Mouse (Mus musculus): ENCODE measurements around the gene Rnase10.

DNA sequence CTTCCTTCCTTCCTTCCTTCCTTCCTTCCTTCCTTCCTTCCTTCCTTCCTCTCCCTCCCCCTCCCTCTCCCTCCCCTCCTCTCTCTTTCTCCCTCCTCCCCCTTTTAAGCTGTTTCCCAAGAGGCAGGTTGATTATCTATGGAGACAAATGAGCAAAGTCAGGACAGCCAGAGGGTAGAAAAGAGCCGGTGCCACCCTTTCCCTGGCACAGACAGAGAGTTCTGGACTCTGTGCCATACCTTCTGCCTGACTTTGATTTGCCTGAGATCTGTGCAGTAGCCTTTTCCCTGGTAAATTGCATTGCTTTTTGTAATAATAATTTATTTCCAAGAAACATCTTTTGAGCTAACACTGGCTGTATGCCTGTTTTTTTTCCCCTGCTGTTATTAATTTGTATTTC, 38.5 kb upstream of the Rnase10 start:
- no peak for TF ChIP-seq CTCF (IDR thresholded peaks at IDR 0.05; ENCODE audit: insufficient read depth, low read length)
- no peak for TF ChIP-seq POLR2A (IDR thresholded peaks at IDR 0.05; ENCODE audit: borderline replicate concordance, extremely low read depth, low read depth, low read length)
